Mouse (Mus musculus): ENCODE measurements around the gene Man1a2. TPM values are rescaled to one million over a fixed set of nuclear protein-coding genes. Genes with fewer than 3 reads are reported as not detected.

The Man1a2 gene
- polyA plus RNA-seq, 1 experiment = 33.3 TPM

DNA sequence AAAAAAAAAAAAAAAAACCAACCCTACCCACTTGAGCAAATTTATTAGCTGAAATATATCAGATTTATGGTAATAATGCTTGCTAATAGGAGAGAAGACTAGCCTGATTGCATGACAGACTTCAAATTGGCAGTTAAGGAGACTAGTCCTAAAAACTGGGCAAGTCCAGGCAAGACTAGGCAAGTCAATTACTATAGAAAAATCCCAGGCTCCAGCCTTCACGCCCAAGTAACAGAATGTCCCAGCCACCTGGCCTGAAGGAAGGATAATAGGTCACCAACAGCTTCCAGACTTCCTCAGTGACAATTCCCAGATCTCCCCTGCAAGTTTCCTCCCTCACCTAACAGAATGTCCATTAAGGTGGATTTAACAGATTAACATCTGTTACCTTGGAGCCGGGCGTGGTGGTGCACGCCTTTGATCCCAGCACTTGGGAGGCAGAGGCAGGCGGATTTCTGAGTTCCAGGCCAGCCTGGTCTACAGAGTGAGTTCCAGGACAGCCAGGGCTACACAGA is 35.5 kb upstream of the Man1a2 start:
- DNase-seq = no peak
- H3K36me3 ChIP-seq (ENCODE audit: control insufficient read depth, insufficient read depth, low read length) = no peaks in the 10 kb centered on the region
- H3K4me3 ChIP-seq (ENCODE audit: control insufficient read depth, insufficient read depth, low read length) = no peak overlapping the region
- TF ChIP-seq CTCF (IDR thresholded peaks at IDR 0.05; ENCODE audit: borderline replicate concordance, control insufficient read depth, extremely low read depth, insufficient read depth, low read length, poor library complexity) (no peak), POLR2A (IDR thresholded peaks at IDR 0.05; ENCODE audit: control insufficient read depth, extremely low read depth, insufficient read depth, low read length, poor library complexity) (no peak)
- 97% methylated on average over 5 of the region's 5 CpGs for WGBS
- H3K4me1 ChIP-seq (replicated peaks; ENCODE audit: control insufficient read depth, insufficient read depth, low read length) = no peaks in the 10 kb centered on the region
- H3K27me3 ChIP-seq (ENCODE audit: control insufficient read depth, insufficient read depth, low read length) = no peaks in the 10 kb centered on the region
- H3K27ac ChIP-seq (ENCODE audit: control insufficient read depth, insufficient read depth, low read length) = no peak overlapping the region

DNA sequence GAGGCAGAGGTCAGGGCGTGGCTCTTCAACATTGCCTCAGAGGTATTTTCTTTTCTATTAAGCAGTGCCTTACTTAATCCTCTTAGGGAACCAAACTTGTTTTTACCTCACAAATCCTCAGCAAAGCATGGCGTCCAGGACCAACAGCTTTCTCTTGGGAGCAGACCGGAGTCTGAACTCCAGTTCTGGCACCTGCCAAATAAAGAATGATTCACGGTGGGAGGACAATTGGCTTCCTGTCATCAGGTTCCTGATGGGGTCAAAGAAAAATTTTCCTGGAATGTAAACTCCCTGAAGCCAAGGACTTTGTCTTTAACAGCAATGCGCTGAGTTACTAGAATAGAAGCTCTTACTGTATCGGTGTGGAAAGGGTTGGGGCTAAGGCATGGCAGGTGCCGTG is 30.9 kb upstream of the Man1a2 start:
- no peaks in the 10 kb centered on the region for H3K36me3 ChIP-seq (ENCODE audit: control insufficient read depth, insufficient read depth, low read length)
- DNase-seq = no peak
- H3K4me3 ChIP-seq (ENCODE audit: control insufficient read depth, insufficient read depth, low read length) = no peak overlapping the region
- 90% methylated on average over 7 of the region's 7 CpGs for WGBS
- H3K27me3 ChIP-seq (ENCODE audit: control insufficient read depth, insufficient read depth, low read length) = no peaks in the 10 kb centered on the region
- no peaks in the 10 kb centered on the region; the same call in 1 of the 2 replicates for H3K4me1 ChIP-seq (replicated peaks; ENCODE audit: control insufficient read depth, insufficient read depth, low read length)
- no peak for TF ChIP-seq CTCF (IDR thresholded peaks at IDR 0.05; ENCODE audit: borderline replicate concordance, control insufficient read depth, extremely low read depth, insufficient read depth, low read length, poor library complexity)
- TF ChIP-seq POLR2A (IDR thresholded peaks at IDR 0.05; ENCODE audit: control insufficient read depth, extremely low read depth, insufficient read depth, low read length, poor library complexity) = no peak
- no peak overlapping the region for H3K27ac ChIP-seq (ENCODE audit: control insufficient read depth, insufficient read depth, low read length)

DNA sequence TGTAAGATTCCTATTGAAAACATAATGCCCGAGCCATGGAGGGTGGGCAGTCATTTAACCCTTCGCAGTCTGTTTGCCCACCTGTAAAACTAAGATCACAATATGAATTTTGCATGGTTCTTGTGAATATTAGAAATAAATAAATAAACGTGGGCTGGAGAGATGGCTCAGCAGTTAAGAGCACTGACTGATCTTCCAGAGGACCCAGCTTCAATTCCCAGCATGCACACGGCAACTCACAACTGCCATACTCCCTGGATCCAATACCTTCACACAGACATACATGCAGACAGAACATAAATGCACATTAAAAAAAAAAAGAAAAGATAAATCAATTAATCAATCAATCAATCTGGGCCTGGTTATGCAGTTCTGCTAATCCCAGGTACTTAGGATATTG is 30.1 kb upstream of the Man1a2 start:
- no peaks in the 10 kb centered on the region for H3K27me3 ChIP-seq (ENCODE audit: control insufficient read depth, insufficient read depth, low read length)
- 93% methylated on average over 4 of the region's 4 CpGs for WGBS
- TF ChIP-seq CTCF (IDR thresholded peaks at IDR 0.05; ENCODE audit: borderline replicate concordance, control insufficient read depth, extremely low read depth, insufficient read depth, low read length, poor library complexity) (no peak), POLR2A (IDR thresholded peaks at IDR 0.05; ENCODE audit: control insufficient read depth, extremely low read depth, insufficient read depth, low read length, poor library complexity) (no peak)
- no peak overlapping the region for H3K27ac ChIP-seq (ENCODE audit: control insufficient read depth, insufficient read depth, low read length)
- H3K4me3 ChIP-seq (ENCODE audit: control insufficient read depth, insufficient read depth, low read length) = no peak overlapping the region
- no peaks in the 10 kb centered on the region; the same call in 1 of the 2 replicates for H3K4me1 ChIP-seq (replicated peaks; ENCODE audit: control insufficient read depth, insufficient read depth, low read length)
- H3K36me3 ChIP-seq (ENCODE audit: control insufficient read depth, insufficient read depth, low read length) = no peaks in the 10 kb centered on the region
- DNase-seq = no peak

DNA sequence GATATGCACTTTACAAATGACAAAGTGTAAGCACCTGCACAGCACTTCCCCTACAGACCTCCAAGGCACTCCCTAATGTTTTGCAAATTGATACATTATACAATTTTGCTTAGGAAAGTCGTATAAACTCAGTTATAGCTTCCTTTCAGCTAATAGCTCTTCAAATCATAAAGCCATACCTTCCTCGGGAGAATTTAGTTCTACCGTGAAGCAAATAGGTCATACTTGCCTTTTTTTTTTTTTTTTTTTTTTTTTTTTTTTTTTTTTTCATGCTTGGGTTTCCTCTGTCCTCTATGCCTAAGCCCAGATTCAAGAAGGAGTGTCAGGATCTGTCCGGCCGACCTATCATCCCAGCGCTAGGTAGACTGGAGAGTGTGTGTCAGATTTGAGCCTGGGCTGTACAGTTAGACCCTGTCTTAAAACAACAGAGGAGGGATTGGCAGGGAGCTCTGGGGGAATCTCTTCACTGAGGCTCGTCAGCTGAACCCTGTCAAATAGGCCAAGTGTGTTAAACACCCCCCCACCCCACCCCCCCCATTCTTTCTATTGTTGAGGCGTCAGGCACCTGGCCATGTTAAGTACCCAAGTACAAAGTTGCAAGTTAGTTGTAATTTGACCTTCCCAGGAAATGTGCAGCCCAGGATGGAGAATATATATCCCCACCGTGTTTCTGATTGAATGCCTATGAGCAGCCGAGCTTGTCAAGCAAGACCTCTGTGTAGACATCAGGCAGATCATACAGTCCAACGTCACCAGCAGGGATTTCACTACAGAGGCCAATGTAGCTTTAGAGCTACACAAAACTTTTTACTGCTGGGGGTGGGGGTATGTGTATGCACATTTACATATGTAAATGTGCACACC is 28.1 kb upstream of the Man1a2 start:
- no peaks in the 10 kb centered on the region for H3K27me3 ChIP-seq (ENCODE audit: control insufficient read depth, insufficient read depth, low read length)
- no peaks in the 10 kb centered on the region; the same call in 1 of the 2 replicates for H3K4me1 ChIP-seq (replicated peaks; ENCODE audit: control insufficient read depth, insufficient read depth, low read length)
- WGBS = 90% methylated on average over 11 of the region's 11 CpGs
- H3K36me3 ChIP-seq (ENCODE audit: control insufficient read depth, insufficient read depth, low read length) = no peaks in the 10 kb centered on the region
- DNase-seq = no peak
- TF ChIP-seq CTCF (IDR thresholded peaks at IDR 0.05; ENCODE audit: borderline replicate concordance, control insufficient read depth, extremely low read depth, insufficient read depth, low read length, poor library complexity) = no peak
- no peak for TF ChIP-seq POLR2A (IDR thresholded peaks at IDR 0.05; ENCODE audit: control insufficient read depth, extremely low read depth, insufficient read depth, low read length, poor library complexity)
- no peak overlapping the region for H3K27ac ChIP-seq (ENCODE audit: control insufficient read depth, insufficient read depth, low read length)
- H3K4me3 ChIP-seq (ENCODE audit: control insufficient read depth, insufficient read depth, low read length) = no peak overlapping the region

DNA sequence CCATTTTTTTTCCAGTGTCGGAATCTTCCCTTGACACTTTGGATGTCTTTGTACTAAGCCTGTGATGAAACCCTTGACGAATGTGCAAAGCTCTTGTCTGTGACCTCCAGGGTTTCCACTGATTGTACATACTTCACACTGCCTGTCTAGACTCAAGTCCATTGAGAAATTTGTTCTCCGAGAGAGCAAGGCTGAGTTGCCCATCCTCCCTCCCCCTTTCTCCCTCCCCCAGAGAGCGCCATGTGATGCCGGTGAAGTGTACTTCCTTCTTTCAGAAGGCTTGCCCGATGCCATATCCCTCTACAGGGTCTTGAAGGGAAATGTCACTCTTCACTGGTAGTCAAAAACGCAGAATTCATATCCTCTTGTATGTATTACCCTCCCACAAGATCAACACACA is 26.8 kb upstream of the Man1a2 start:
- DNase-seq = no peak
- no peaks in the 10 kb centered on the region; the same call in 1 of the 2 replicates for H3K4me1 ChIP-seq (replicated peaks; ENCODE audit: control insufficient read depth, insufficient read depth, low read length)
- H3K4me3 ChIP-seq (ENCODE audit: control insufficient read depth, insufficient read depth, low read length) = no peak overlapping the region
- WGBS = 43% methylated on average over 7 of the region's 7 CpGs
- no peaks in the 10 kb centered on the region for H3K27me3 ChIP-seq (ENCODE audit: control insufficient read depth, insufficient read depth, low read length)
- no peak overlapping the region for H3K27ac ChIP-seq (ENCODE audit: control insufficient read depth, insufficient read depth, low read length)
- TF ChIP-seq POLR2A (IDR thresholded peaks at IDR 0.05; ENCODE audit: control insufficient read depth, extremely low read depth, insufficient read depth, low read length, poor library complexity) (no peak), CTCF (IDR thresholded peaks at IDR 0.05; ENCODE audit: borderline replicate concordance, control insufficient read depth, extremely low read depth, insufficient read depth, low read length, poor library complexity) (no peak)
- H3K36me3 ChIP-seq (ENCODE audit: control insufficient read depth, insufficient read depth, low read length) = no peaks in the 10 kb centered on the region

DNA sequence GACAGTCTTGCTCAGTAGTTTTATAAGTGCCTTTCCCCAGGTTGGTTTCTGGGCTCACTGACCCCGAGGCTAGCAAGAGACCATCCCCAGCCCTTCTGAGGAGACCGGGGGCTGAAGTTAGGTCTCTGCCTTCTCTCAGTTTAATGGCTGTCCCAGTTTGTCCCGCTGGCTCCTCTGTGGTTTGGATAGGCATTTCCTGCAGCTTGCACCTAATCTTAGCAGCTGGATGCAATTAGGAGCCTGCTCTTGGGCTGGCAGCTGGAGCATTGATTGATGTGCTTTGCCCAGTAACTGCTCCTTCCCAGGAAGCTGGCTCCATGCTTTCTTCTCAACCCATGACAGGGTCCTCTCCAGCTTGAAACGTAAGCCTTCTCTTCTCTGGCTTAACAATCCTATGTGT is 26.2 kb upstream of the Man1a2 start:
- H3K4me1 ChIP-seq (replicated peaks; ENCODE audit: control insufficient read depth, insufficient read depth, low read length) = no peaks in the 10 kb centered on the region; the same call in 1 of the 2 replicates
- DNase-seq = no peak
- TF ChIP-seq POLR2A (IDR thresholded peaks at IDR 0.05; ENCODE audit: control insufficient read depth, extremely low read depth, insufficient read depth, low read length, poor library complexity) (no peak), CTCF (IDR thresholded peaks at IDR 0.05; ENCODE audit: borderline replicate concordance, control insufficient read depth, extremely low read depth, insufficient read depth, low read length, poor library complexity) (no peak)
- H3K4me3 ChIP-seq (ENCODE audit: control insufficient read depth, insufficient read depth, low read length) = no peak overlapping the region
- no peaks in the 10 kb centered on the region for H3K27me3 ChIP-seq (ENCODE audit: control insufficient read depth, insufficient read depth, low read length)
- no peaks in the 10 kb centered on the region for H3K36me3 ChIP-seq (ENCODE audit: control insufficient read depth, insufficient read depth, low read length)
- H3K27ac ChIP-seq (ENCODE audit: control insufficient read depth, insufficient read depth, low read length) = no peak overlapping the region
- WGBS = 66% methylated on average over 4 of the region's 4 CpGs
